Mouse (Mus musculus): ENCODE results near the gene Nol7.

DNA sequence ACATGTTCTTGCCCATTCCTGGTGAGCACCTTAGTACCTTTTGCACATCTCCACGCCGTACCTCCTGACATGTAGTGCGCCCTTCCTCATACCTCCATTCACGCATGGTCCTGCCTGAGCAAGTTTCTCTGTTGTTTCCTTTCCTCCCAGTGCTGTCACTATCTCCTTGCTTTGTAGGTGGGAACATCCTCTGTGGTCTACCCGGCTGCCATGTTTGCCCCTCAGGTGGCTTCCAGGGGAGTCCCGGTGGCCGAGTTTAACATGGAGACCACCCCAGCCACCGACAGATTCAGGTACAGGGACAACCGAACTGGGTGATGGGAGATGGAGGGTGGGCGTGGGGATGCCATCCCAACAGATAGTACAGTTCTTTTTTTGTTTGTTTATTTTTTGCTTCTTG lies 12.9 kb upstream of the Nol7 start:
- TF ChIP-seq CTCF (IDR thresholded peaks at IDR 0.05; ENCODE audit: borderline replicate concordance, insufficient read depth, low read length) (no peak), POLR2A (IDR thresholded peaks at IDR 0.05; ENCODE audit: low read depth, low read length) (no peak)
